Mouse (Mus musculus): ENCODE data around the gene Fbln5.

DNA sequence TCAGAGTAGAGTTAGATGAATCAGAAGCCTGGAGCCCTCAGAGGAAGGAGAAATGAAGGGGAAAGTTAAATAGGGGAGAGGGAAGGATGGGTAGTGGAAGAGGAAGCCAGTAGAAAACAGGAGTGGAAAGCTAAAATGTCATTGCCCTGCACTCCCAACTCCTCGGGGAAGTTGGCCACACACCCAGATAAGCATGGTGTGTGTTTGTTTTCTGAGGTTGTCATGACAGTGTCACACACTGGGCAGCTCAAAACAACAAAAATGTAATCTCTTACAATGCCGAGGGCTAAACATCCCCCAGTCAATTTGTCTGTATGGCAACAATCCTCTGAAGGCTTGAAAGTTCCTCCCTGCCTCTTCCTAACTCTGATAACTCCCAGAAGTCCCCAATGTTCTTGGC lies 78.4 kb downstream of the Fbln5 start:
- TF ChIP-seq CTCF (IDR thresholded peaks at IDR 0.05; ENCODE audit: low read depth, low read length) (no peak), GATA2 (IDR thresholded peaks at IDR 0.05; ENCODE audit: borderline replicate concordance, low read depth, low read length) (no peak), GATA1 (IDR thresholded peaks at IDR 0.05; ENCODE audit: borderline replicate concordance, low read length) (no peak)
